Mouse (Mus musculus): ENCODE data around the gene Sectm1a. TPM values are rescaled to one million over a fixed set of nuclear protein-coding genes. Genes with fewer than 3 reads are reported as not detected.
"Not testable (repeated sequence)": the region's sequence is repeated elsewhere in the genome, so short reads cannot be mapped to it uniquely, and the experiment has no call there.

Gene Sectm1a
- polyA plus RNA-seq, 1 experiment from 2014 or later = not detected

DNA sequence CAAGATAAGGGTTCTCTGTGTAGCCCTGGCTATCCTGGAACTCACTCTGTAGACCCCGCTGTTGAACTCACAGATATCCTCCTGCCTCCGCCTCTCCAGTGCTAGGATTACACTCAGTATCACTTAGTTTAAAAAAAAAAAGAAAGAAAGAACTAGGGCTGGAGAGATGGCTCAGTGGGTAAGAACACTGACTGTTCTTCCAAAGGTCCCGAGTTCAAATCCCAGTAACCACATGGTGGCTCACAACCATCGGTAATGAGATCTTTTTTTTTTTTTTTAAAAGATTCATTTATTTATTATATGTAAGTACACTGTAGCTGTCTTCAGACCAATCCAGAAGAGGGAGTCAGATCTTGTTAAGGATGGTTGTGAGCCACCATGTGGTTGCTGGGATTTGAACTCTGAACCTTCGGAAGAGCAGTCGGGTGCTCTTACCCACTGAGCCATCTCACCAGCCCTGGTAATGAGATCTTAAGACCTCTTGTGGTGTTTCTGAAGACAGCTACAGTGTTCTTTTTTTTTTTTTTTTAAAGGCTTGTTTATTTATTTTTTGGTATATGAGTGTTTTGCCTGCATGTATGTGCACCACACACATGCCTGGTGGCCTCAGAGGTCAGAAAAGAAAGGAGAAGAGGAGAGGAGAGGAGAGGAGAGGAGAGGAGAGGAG, 20.5 kb downstream of the Sectm1a start:
- not testable (repeated sequence) for H3K9me3 ChIP-seq; H3K27ac ChIP-seq (replicated peaks); H3K9ac ChIP-seq; H3K4me2 ChIP-seq; H3K36me3 ChIP-seq; ATAC-seq (ENCODE audit: extremely low read depth, insufficient number of reproducible peaks, low FRiP score, low TSS enrichment); H3K4me3 ChIP-seq
- WGBS = 87% methylated on average over 6 of the region's 6 CpGs
- peaks cover 16% of the 10 kb centered on the region for H3K4me1 ChIP-seq
- peaks cover 26% of the 10 kb centered on the region for H3K27me3 ChIP-seq (replicated peaks)

DNA sequence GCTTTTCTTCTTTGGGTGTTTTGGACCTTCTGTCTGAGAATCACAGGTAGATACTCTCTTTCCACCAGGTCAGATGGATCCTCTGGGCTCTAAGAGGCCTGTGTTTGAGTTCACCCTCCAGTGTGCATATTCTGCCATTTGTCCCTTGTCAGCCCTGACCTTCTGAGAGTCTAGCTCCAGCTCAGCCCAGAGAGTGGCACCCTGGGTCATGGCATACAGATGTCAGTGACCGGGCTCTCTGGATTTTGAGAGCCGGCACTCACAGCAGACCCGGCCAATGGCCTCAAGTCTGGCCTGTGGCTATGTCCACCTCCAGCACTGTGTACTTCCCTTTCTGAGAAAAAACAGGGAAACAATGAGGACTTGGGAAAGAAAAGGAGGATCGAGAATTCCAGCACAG, 21.5 kb downstream of the Sectm1a start:
- ATAC-seq (ENCODE audit: extremely low read depth, insufficient number of reproducible peaks, low FRiP score, low TSS enrichment) = no peak
- Histone ChIP-seq H3K36me3 (no peaks in the 10 kb centered on the region), H3K9me3 (no peaks in the 10 kb centered on the region), H3K9ac (no peak overlapping the region), H3K4me3 (no peak overlapping the region), H3K27ac (replicated peaks) (no peak overlapping the region), H3K4me2 (no peak overlapping the region), H3K27me3 (replicated peaks) (peaks cover 32% of the 10 kb centered on the region), H3K4me1 (peaks cover 16% of the 10 kb centered on the region)
- WGBS = 85% methylated on average over 4 of the region's 4 CpGs

DNA sequence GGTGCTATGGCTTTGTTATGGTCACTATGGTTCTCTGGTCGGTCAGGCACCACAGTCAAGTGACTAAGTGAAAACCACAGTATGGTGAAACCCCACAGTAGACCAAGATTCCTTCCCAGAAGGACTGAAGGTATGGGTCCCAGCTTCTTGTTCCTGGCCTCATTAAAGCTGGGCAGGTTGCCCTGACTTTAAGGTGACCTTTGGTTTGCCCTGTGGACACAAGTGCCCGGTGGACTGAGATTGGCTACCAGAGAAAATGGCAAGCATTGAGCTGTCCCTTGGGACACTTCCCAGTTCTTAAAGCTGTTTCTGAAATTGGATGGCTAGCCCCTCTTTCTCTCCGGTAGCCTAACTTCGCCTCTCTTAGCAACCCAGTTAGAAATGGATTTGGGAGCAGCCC, 22.1 kb downstream of the Sectm1a start:
- H3K36me3 ChIP-seq = no peaks in the 10 kb centered on the region
- ATAC-seq (ENCODE audit: extremely low read depth, insufficient number of reproducible peaks, low FRiP score, low TSS enrichment) = no peak
- WGBS = 76% methylated on average over 4 of the region's 4 CpGs
- peaks cover 33% of the 10 kb centered on the region for H3K27me3 ChIP-seq (replicated peaks)
- H3K9ac ChIP-seq = no peak overlapping the region
- peaks cover 16% of the 10 kb centered on the region for H3K4me1 ChIP-seq
- no peak overlapping the region for H3K27ac ChIP-seq (replicated peaks)
- H3K4me2 ChIP-seq = no peak overlapping the region
- H3K4me3 ChIP-seq = no peak overlapping the region
- no peaks in the 10 kb centered on the region for H3K9me3 ChIP-seq

DNA sequence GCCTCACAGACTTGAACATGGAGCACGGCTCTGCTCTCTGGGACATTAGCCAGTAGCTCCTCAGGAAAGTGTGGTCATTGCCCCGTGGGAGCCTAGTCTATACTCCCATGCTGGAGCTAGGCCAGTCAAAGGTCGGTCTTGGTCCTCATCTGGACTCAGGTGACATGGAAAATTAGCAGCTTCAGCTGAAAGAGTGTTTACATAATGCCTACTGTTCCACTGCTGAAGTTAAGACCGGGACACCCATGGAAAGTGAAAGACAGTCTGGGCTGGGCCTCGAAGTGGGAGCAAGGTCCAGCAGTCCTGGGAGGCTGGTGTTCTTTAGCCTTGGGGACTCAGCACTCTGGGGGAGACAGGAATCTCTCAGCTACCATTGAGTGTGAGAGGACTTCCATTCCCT, 22.9 kb downstream of the Sectm1a start:
- Histone ChIP-seq H3K9me3 (no peaks in the 10 kb centered on the region), H3K36me3 (no peaks in the 10 kb centered on the region), H3K27me3 (replicated peaks) (peaks cover 26% of the 10 kb centered on the region), H3K27ac (replicated peaks) (no peak overlapping the region), H3K9ac (no peak overlapping the region), H3K4me3 (no peak overlapping the region), H3K4me2 (no peak overlapping the region), H3K4me1 (peaks cover 16% of the 10 kb centered on the region)
- ATAC-seq (ENCODE audit: extremely low read depth, insufficient number of reproducible peaks, low FRiP score, low TSS enrichment) = no peak
- 75% methylated on average over 5 of the region's 5 CpGs for WGBS

DNA sequence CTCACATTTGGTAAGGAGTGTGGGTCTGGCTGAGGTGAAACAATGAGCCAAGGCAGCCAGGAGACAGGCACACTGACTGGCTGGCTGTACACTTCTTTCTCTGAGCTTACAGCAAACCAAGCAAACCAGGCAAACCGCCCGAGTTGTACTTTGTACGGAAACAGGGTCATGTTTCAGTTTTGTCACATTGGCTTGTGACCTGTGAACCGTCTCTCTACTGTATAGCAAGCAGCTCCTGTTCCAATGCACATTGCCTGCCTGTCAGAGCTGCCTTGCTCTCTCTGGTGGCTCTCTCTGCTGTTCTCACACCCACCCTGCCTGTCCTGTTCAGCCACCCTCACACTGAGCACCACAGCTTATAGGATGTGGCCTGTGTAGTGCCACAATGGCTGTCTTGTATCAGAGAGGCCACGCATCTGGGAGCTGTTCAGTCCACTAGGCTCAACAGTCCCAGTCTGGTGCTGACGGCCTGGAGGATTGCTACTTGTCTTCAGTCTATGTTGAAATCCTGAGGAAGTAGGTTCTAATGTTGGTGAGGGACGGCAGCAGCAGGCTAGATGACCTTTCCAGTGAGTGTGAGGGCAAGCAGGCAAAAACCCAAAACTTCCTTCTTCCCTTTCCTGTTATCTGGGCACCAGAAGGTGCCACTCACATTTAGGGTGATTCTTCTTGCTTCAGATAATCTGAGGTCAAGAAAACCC, 24.3 kb downstream of the Sectm1a start:
- Histone ChIP-seq H3K4me1 (peaks cover 12% of the 10 kb centered on the region), H3K9ac (no peak overlapping the region), H3K9me3 (no peaks in the 10 kb centered on the region), H3K36me3 (no peaks in the 10 kb centered on the region), H3K4me3 (no peak overlapping the region), H3K27ac (replicated peaks) (no peak overlapping the region), H3K4me2 (no peak overlapping the region), H3K27me3 (replicated peaks) (peaks cover 19% of the 10 kb centered on the region)
- no peak for ATAC-seq (ENCODE audit: extremely low read depth, insufficient number of reproducible peaks, low FRiP score, low TSS enrichment)
- 43% methylated on average over 7 of the region's 7 CpGs for WGBS

DNA sequence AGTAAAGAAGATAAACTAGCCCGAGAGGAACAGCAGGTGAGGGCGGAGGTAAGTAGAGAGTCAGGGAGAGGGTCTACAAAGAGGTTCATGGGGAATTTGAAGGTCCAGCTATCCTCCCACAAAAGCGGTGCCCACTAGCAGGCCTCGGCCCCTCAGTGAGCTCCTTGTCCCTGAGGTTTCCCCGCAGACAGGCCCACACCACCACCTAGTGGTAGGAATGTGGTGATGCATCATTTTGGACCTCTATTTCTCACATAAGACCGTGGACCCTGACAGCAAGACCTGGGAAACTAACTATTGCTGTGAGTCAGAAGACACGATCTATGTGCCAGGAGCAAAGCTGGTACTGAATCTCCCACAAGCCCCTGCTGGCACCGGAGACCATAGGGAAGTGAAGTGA, 27.5 kb downstream of the Sectm1a start:
- Histone ChIP-seq H3K4me3 (no peak overlapping the region), H3K36me3 (no peaks in the 10 kb centered on the region), H3K9me3 (no peaks in the 10 kb centered on the region), H3K4me2 (no peak overlapping the region), H3K27ac (replicated peaks) (no peak overlapping the region), H3K4me1 (peaks cover 8% of the 10 kb centered on the region), H3K9ac (no peak overlapping the region), H3K27me3 (replicated peaks) (peaks cover 19% of the 10 kb centered on the region)
- 12% methylated on average over 8 of the region's 8 CpGs for WGBS
- ATAC-seq (ENCODE audit: extremely low read depth, insufficient number of reproducible peaks, low FRiP score, low TSS enrichment) = no peak

DNA sequence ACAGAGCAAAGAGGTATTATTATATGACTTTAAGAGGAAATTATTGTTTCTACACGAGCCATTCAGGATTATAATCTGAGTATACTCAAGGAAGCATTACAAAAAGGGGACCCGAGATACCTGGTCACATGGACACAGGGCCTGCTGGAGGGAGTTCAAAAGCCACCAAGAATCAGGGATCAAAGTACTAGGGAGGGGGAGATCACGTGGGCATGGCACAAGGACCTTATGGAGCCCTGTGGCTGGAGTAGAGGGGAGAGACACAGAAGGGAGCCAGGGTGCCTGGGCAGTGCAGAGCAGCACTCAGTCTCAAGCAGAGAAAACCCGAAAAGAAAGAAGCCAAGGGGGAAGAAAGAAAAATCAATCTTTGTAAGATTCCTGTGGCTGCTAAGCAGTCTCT, 28.6 kb downstream of the Sectm1a start:
- no peaks in the 10 kb centered on the region for H3K36me3 ChIP-seq
- no peak overlapping the region for H3K4me2 ChIP-seq
- H3K9me3 ChIP-seq = no peaks in the 10 kb centered on the region
- ATAC-seq (ENCODE audit: extremely low read depth, insufficient number of reproducible peaks, low FRiP score, low TSS enrichment) = no peak
- peaks cover 21% of the 10 kb centered on the region for H3K27me3 ChIP-seq (replicated peaks)
- H3K9ac ChIP-seq = no peak overlapping the region
- 62% methylated on average over 4 of the region's 4 CpGs for WGBS
- no peak overlapping the region for H3K4me3 ChIP-seq
- no peak overlapping the region for H3K27ac ChIP-seq (replicated peaks)
- H3K4me1 ChIP-seq = peaks cover 8% of the 10 kb centered on the region

DNA sequence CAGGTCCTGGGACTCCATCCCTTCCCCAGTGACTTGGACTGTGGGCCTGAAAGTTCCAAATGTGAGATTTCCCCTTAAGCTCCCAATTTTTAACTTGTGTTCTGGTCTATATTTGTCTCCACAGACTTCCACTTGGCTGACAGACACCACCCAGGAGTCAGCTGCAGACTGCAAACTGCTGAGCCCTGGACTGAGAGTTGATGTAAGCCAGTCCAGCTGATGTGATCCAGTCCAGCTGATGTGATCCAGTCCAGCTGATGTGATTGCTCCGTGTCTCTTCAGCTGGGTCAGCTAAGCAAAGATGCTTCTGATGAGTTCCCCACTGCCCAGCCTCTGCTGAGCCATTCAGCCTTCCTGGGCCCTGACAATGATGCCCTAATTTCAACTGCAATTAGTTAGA, 29.2 kb downstream of the Sectm1a start:
- Histone ChIP-seq H3K36me3 (no peaks in the 10 kb centered on the region), H3K9ac (no peak overlapping the region), H3K4me1 (peaks cover 5% of the 10 kb centered on the region), H3K4me3 (no peak overlapping the region), H3K27ac (replicated peaks) (no peak overlapping the region), H3K27me3 (replicated peaks) (peaks cover 24% of the 10 kb centered on the region), H3K4me2 (no peak overlapping the region), H3K9me3 (no peaks in the 10 kb centered on the region)
- 28% methylated on average over 1 of the region's 1 CpGs for WGBS
- no peak for ATAC-seq (ENCODE audit: extremely low read depth, insufficient number of reproducible peaks, low FRiP score, low TSS enrichment)

DNA sequence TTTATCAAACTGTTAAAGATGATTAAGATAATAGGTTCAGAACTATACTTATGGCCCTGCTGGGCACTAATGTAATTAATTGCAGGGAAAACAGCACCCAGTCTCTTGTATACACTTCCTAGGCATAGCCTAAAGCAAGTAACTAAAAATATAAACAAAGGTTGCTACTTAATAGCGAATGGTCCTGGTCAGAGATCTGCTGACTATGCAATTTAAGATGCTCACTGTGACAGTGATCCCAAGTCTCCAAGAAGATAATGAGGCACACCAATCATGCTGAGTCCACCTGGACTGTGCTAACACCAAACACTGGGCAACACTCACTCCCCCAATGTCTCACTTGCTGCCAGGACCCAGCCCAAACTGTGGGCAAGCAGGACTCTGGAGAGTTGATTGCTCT, 31.2 kb downstream of the Sectm1a start:
- H3K36me3 ChIP-seq = no peaks in the 10 kb centered on the region
- H3K9ac ChIP-seq = no peak overlapping the region
- H3K4me3 ChIP-seq = no peak overlapping the region
- H3K27ac ChIP-seq (replicated peaks) = no peak overlapping the region
- 63% methylated on average over 1 of the region's 1 CpGs for WGBS
- H3K4me1 ChIP-seq = no peaks in the 10 kb centered on the region; the same call in 1 of the 2 replicates
- H3K9me3 ChIP-seq = no peaks in the 10 kb centered on the region
- H3K27me3 ChIP-seq (replicated peaks) = peaks cover 31% of the 10 kb centered on the region
- ATAC-seq (ENCODE audit: extremely low read depth, insufficient number of reproducible peaks, low FRiP score, low TSS enrichment) = no peak
- no peak overlapping the region for H3K4me2 ChIP-seq

DNA sequence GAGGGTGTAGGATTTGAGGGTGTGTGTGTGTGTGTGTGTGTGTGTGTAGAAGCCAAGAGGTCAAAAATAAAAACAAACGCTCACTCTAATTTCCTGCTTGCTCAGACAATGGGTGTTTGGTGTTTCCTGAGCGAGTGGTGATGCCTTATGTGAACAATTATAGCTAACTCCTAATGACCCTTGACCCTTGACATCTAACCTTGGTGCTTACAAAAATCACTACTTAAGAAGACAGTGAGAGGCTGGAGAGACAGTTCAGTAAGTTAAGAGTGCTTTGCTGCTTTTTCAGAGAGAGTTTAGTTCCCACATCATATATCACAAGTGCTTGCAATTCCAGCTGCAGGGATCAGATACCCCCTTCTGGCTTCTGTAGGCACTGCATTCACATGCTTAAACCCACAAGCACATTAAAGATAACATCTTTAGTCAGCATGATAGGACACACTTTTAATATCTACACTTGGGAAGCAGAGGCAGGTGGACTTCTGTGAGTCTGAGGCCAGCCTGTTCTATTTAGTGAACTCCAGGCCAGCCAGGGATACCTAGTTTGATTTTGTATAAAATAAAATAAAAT, 33.1 kb downstream of the Sectm1a start:
- Histone ChIP-seq H3K4me1 (no peaks in the 10 kb centered on the region), H3K27me3 (replicated peaks) (peaks cover 26% of the 10 kb centered on the region; the same call in 1 of the 2 replicates), H3K36me3 (no peaks in the 10 kb centered on the region), H3K4me3 (no peak overlapping the region), H3K9me3 (no peaks in the 10 kb centered on the region), H3K9ac (no peak overlapping the region), H3K4me2 (no peak overlapping the region), H3K27ac (replicated peaks) (no peak overlapping the region)
- ATAC-seq (ENCODE audit: extremely low read depth, insufficient number of reproducible peaks, low FRiP score, low TSS enrichment) = no peak
- WGBS = 60% methylated on average over 2 of the region's 2 CpGs

DNA sequence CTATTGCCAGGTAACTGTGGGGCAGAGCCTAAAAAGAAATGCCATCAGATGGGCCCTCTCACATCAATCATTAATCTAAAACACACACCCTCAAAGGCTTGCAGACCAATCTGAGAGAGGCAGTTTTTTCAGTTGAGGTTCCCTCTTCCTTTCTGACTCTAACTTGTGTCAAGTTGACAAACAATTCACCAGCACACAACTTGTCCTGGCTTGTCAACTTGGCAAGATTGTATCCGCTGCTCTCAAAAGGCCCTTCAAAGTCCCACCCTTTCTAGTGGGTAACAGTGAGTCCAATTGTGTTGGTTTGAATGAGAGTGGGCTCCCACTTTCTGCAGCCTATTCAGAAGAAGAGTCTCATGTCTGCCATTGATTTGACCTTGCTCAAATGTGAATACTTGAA, 35.7 kb downstream of the Sectm1a start:
- no peak for ATAC-seq (ENCODE audit: extremely low read depth, insufficient number of reproducible peaks, low FRiP score, low TSS enrichment)
- no peak overlapping the region for H3K4me3 ChIP-seq
- H3K27ac ChIP-seq (replicated peaks) = no peak overlapping the region
- no peak overlapping the region for H3K9ac ChIP-seq
- H3K4me1 ChIP-seq = no peaks in the 10 kb centered on the region
- peaks cover 32% of the 10 kb centered on the region for H3K27me3 ChIP-seq (replicated peaks)
- no peaks in the 10 kb centered on the region for H3K9me3 ChIP-seq
- H3K4me2 ChIP-seq = no peak overlapping the region
- 69% methylated on average over 1 of the region's 1 CpGs for WGBS
- no peaks in the 10 kb centered on the region for H3K36me3 ChIP-seq

DNA sequence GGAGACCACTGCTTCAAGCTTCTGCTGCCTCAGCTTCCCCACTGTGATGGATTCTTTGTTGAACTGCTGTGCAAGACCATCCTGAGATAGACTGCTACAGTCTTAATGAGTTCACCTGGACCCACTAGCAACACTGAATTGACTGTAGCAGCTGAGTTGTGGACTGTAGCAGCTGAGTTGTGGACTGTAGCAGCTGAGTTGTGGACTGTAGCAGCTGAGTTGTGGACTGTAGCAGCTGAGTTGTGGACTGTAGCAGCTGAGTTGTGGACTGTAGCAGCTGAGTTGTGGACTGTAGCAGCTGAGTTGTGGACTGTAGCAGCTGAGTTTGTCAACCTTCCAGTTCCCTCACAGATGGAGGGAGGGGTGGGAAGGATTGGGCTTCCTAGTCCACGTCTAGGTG, 38.0 kb downstream of the Sectm1a start:
- not testable (repeated sequence) for H3K4me2 ChIP-seq; H3K4me1 ChIP-seq; H3K36me3 ChIP-seq; H3K4me3 ChIP-seq; H3K27ac ChIP-seq (replicated peaks); H3K9me3 ChIP-seq; ATAC-seq (ENCODE audit: extremely low read depth, insufficient number of reproducible peaks, low FRiP score, low TSS enrichment); H3K9ac ChIP-seq
- H3K27me3 ChIP-seq (replicated peaks) = peaks cover 55% of the 10 kb centered on the region
- 48% methylated on average over 1 of the region's 1 CpGs for WGBS

Measured in heart, embryonic 13.5 days (tissue).